Mouse (Mus musculus) testis, adult 2 months (tissue): ENCODE results near the gene Lzts3.

Experiments
- CTCF ChIP-seq: fragments of 200-500 bp; IDR thresholded peaks from 2 replicates; pipeline ENCODE4 v1.5.1; 2012; ENCODE audit warnings: low read depth, mild to moderate bottlenecking, inconsistent platforms, low read length, moderate library complexity; ENCODE audit not compliant: control insufficient read depth, insufficient read depth, insufficient replicate concordance
- POLR2A ChIP-seq: fragments of 200-500 bp; IDR thresholded peaks from 2 replicates; pipeline ENCODE4 v1.6.1; 2012; ENCODE audit warnings: low read depth, mild to moderate bottlenecking, inconsistent platforms, low read length, moderate library complexity; ENCODE audit not compliant: control insufficient read depth

GRCm38 (mm10) chr2:130634006-130634738 is 8.4 kb downstream of the Lzts3 start:
- no peak for TF ChIP-seq POLR2A
- no peak for TF ChIP-seq CTCF
